Mouse (Mus musculus) G1E-ER4 (cell line): ENCODE measurements around the gene Hes5. TPM values are rescaled to one million over a fixed set of nuclear protein-coding genes. Genes with fewer than 3 reads are reported as not detected.
A peak's percentile ranks its signal among the peaks of the same experiment; 100 is the strongest.

Experiments
- GATA1 ChIP-seq: IDR thresholded peaks from one replicate; pipeline ENCODE4 v1.8.0; 2012; ENCODE audit warnings: low read length, inconsistent platforms
- polyA plus RNA-seq: library from polyadenylated mRNA; stranded (reverse); fragments of >175 nt; gene quantifications from 2 replicates; pipeline ENCODE4 v1.2.3, GENCODE M21; 2012

The Hes5 gene
- polyA plus RNA-seq = not detected in 2 replicates

GRCm38 (mm10) chr4:154960690-154961225 is at the start of gene Hes5:
Gene Hes5 (plus strand): TSS chr4:154960923.
- TF ChIP-seq GATA1 = no peak

DNA sequence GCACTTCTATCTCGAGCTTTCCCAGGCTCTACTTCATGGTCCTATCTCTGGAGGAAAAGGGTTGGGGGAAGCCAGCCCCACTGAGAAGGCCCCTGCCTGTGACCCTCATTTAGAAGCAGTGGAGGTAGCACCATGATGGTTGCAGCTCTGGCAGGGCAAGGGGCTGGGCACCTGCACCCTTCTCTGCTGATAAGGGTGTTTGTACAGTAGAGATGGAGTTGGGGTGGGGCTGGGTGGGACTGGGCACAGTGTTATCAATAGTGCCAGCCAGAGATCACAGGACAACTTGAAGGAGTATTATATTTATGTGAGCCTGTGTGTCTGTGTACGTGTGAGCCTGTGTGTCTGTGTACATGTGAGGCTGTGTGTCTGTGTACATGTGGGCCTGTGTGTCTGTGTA is 49.1 kb upstream of the Hes5 start:
- no peak for TF ChIP-seq GATA1

DNA sequence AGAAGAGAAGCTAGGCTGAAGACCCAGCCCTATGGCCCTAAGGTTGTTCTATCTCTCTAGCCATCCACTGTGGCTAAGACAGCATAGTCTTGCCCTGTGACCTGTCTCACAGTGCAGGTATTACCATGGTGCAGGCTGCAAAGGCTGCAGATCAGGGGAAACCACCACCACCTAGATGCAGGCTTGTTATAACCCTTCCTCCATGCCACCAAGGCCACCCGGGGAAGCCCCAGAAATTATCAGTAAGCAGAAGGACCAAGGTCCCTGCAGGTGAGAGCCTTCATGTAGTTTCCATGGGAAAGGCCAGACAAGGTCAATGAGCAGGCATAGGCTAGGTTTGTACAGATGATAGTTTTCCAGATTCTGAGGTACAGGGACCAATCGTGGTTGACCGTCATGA is 46.9 kb upstream of the Hes5 start:
- TF ChIP-seq GATA1 = no peak

DNA sequence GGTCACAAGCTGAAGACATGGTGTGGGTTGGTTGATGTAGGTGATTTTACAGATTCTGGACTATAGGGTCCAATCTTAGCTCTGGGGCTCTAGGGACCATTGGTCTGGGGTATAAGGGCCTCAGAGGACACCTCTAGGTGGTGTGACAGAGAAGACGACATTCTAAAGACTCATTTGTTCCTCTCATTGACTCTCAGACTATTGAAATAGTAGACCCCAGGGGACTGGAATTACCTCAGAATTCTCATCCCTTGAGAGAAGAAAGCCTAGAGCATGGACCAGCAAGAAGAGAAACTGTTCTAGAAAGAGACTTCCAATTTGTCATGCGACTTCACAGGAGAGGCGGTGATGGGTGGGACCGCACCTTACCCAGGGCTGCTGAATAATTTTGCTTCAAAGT is 46.5 kb upstream of the Hes5 start:
- TF ChIP-seq GATA1 = no peak

DNA sequence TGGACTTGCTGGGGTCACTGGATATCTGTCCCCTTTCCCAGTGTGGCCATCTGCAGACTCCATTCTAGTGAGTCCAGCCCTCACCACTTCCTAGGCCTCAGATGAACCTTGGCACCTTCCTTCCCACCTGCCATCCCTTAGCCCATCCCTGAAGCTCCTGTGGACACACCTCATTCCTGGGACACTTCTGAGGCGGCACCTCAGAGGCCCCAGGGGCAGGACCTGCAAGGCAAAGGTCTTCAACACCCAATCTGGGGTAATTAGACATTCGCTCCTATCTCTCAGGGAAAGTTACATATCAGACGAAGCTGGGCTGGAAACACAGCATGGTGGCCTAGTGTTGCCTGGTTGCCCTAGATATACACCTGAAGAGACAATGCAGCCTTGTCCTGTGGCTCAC is 46.0 kb upstream of the Hes5 start:
- TF ChIP-seq GATA1 = no peak

DNA sequence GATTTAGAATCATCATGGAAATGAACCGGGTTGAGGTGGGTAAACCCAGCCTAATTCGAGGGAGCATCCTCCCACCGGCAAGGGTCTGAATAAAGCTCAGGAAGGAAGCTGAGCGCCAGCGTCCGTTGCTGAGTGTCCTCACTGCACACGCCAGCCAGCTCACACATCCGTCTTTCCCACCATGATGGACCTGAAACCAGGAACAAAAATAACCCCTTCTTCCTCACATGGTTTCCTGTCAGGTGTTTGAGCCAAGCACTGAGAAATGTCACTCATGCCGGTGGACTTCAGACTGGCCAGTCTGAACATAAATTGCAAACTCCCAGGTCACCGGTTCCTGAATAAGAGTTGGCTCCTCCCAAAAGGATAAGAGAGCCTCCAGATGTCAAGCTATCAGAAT is 45.4 kb upstream of the Hes5 start:
- TF ChIP-seq GATA1 = no peak

DNA sequence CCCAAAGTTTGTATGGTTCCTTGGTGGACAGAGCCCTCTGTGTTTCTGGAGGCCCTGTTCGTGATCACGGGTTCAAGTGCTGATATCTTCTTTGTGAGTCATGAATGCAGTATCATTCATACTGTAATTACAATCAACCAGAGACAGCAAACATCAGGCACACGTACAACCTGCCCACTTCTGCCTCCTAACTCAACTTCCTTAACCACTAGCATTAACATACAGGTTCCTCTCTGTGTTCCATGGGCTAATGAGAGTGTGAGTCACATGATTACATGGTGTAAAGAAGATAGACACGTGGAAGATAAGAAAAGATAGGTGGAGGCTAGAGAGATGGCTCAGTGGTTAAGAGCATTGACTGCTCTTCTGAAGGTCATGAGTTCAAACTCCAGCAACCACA is 44.1 kb upstream of the Hes5 start:
- no peak for TF ChIP-seq GATA1

GRCm38 (mm10) chr4:154922291-154922690 is 38.4 kb upstream of the Hes5 start:
- TF ChIP-seq GATA1 = no peak

GRCm38 (mm10) chr4:154922931-154923330 is 37.8 kb upstream of the Hes5 start:
- TF ChIP-seq GATA1 = no peak

GRCm38 (mm10) chr4:154925413-154925812 is 35.3 kb upstream of the Hes5 start:
- no peak for TF ChIP-seq GATA1

- no peak for TF ChIP-seq GATA1
These were observed 33.5 kb upstream of the Hes5 start for GRCm38 (mm10) chr4:154926969-154927898.

GRCm38 (mm10) chr4:154927899-154928337 is 32.8 kb upstream of the Hes5 start:
- TF ChIP-seq GATA1 = no peak

DNA sequence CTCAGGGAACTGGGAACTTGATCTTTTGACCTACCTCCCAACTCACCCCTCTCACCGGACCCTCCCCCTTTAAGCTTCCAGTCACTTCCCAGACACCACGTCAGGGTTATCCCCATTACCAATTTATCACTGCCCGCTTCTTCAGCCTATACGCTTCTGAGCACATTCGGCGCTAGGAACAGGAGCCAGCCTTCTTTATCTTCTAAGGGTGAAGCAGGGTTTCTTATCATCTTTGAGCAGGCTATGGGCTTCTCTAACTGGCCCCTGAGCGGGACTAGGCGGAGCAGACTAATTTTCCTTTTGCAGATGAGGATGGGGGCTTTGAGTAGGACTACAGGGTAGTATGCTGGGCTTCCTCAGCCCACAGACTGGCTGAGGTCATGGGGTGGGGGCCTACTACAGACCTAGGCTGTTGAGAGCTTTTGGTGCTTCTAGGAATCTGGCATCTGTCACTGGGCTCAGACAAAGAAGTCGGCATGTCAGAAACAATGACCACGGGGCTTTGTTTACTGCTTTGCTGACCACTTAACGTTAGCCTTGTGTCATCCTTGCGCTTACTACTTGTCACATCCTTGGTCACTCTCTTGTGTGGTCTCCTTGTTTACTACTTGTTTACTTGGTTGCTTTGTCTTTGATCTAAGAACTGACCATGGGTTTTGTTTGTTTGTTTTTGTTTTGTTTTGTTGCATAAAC is 32.2 kb upstream of the Hes5 start, which contains the start of gene Tnfrsf14:
Gene Tnfrsf14, minus strand, starts transcription at position 169 of the 693 bp plus-strand sequence.
- peak; percentile 68 for TF ChIP-seq GATA1

- TF ChIP-seq GATA1 = no peak
These were observed 31.5 kb upstream of the Hes5 start for GRCm38 (mm10) chr4:154929088-154929660.

DNA sequence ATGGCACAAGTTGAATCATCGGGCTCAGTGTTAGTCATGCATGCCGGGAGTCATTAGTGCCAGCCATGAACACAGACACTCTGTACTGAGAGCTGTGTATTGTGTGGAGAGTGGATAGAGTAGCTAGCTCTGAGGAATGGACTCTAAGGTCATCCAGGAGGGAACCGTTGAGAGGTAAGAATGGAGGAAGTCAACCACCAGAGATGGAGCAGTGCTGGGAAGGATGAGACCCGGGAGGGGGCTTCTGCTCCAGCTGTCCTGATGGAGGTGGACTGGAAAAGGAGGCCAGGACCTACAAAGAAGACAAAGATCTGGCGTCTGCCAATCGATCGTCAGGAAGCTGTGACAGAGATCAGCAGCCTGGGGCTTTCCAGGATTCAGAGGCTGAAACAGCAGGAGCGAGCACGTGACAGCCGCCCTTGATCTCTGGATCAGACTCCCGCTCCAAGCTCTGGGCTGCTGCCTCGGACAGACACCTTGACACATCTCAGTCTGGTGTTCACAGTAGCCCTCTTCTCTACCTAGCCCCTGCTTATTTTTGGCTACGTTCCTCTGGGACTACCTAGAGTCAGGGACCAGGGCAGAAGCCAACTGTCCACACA is 27.3 kb upstream of the Hes5 start:
- no peak for TF ChIP-seq GATA1
